Mouse (Mus musculus) MEL (cell line): ENCODE results near the gene Pnpo. TPM values are rescaled to one million over a fixed set of nuclear protein-coding genes. Genes with fewer than 3 reads are reported as not detected.

Experiments
- DNase-seq: peaks from one replicate; pipeline ENCODE4 v3.0.0; 2011; ENCODE audit warnings: low read depth, low spot score
- H3K27ac ChIP-seq: 2 replicates; pipeline ENCODE4 v1.5.1; 2012; ENCODE audit warnings: low read depth, mild to moderate bottlenecking, control low read depth, low read length, moderate library complexity; ENCODE audit not compliant: control insufficient read depth
- H3K27me3 ChIP-seq, 2 experiments: fragments of 150-350 bp in 1 of 2; sonication (generic) in 1 of 2; 2 replicates each; pipeline ENCODE4 v1.6.1; 2012; ENCODE audit warnings: low read length in 2 of 2, mild to moderate bottlenecking in 2 of 2, improper control_type of control experiment in 1 of 2, moderate library complexity in 1 of 2; ENCODE audit not compliant: insufficient read depth in 2 of 2, control insufficient read depth in 1 of 2
- H3K36me3 ChIP-seq, 2 experiments: 2 replicates each; pipeline ENCODE4 v1.6.1; 2012 to 2014; ENCODE audit warnings: low read length in 2 of 2, improper control_type of control experiment in 1 of 2, inconsistent platforms in 1 of 2, mild to moderate bottlenecking in 1 of 2; ENCODE audit not compliant: insufficient read depth in 2 of 2, control insufficient read depth in 1 of 2
- H3K4me1 ChIP-seq, 2 experiments: fragments of 150-350 bp in 1 of 2; sonication (generic) in 1 of 2; 2 replicates each; pipeline ENCODE4 v1.6.1; 2012; ENCODE audit warnings: low read length in 2 of 2, improper control_type of control experiment in 1 of 2, mild to moderate bottlenecking in 1 of 2; ENCODE audit not compliant: insufficient read depth in 2 of 2, control insufficient read depth in 1 of 2
- H3K4me3 ChIP-seq, 2 experiments: fragments of 150-350 bp in 1 of 2; sonication (generic) in 1 of 2; 2 replicates each; pipeline ENCODE4 v1.5.1; 2012; ENCODE audit warnings: low read depth in 2 of 2, low read length in 2 of 2, mild to moderate bottlenecking in 2 of 2, moderate library complexity in 2 of 2, control low read depth in 1 of 2, improper control_type of control experiment in 1 of 2; ENCODE audit not compliant: control insufficient read depth in 1 of 2, insufficient read depth in 1 of 2
- H3K79me2 ChIP-seq: 2 replicates; pipeline ENCODE4 v1.6.1; 2012; ENCODE audit warnings: mild to moderate bottlenecking, low read length, moderate library complexity; ENCODE audit not compliant: control insufficient read depth, poor library complexity, insufficient read depth
- H3K9ac ChIP-seq: 2 replicates; pipeline ENCODE4 v1.6.1; 2012; ENCODE audit warnings: low read depth, mild to moderate bottlenecking, control low read depth, low read length, moderate library complexity; ENCODE audit not compliant: control insufficient read depth, poor library complexity, severe bottlenecking
- H3K9me3 ChIP-seq: fragments of 150-350 bp; sonication (generic); replicated peaks from 2 replicates; pipeline ENCODE4 v1.6.1; 2012; ENCODE audit warnings: mild to moderate bottlenecking, low read length, improper control_type of control experiment, moderate library complexity; ENCODE audit not compliant: insufficient read depth
- BHLHE40 ChIP-seq: IDR thresholded peaks from 2 replicates; pipeline ENCODE4 v1.6.1; 2012; ENCODE audit warnings: low read depth, mild to moderate bottlenecking, inconsistent platforms, low read length, improper control_type of control experiment, borderline replicate concordance
- CHD1 ChIP-seq: IDR thresholded peaks from 2 replicates; pipeline ENCODE4 v1.6.1; 2012; ENCODE audit warnings: low read depth, mild to moderate bottlenecking, inconsistent platforms, low read length, improper control_type of control experiment
- CHD2 ChIP-seq: IDR thresholded peaks from 2 replicates; pipeline ENCODE4 v1.6.1; 2011; ENCODE audit warnings: low read length, improper control_type of control experiment
- E2F4 ChIP-seq: IDR thresholded peaks from 2 replicates; pipeline ENCODE4 v1.6.1; 2011; ENCODE audit warnings: low read depth, low read length, improper control_type of control experiment, borderline replicate concordance
- ELF1 ChIP-seq: IDR thresholded peaks from 2 replicates; pipeline ENCODE4 v1.6.1; 2014; ENCODE audit warnings: low read depth, mild to moderate bottlenecking, inconsistent platforms, low read length, improper control_type of control experiment, moderate library complexity
- ETS1 ChIP-seq: IDR thresholded peaks from 2 replicates; pipeline ENCODE4 v1.6.1; 2012; ENCODE audit warnings: low read depth, mild to moderate bottlenecking, inconsistent platforms, low read length, improper control_type of control experiment, moderate library complexity
- MAFK ChIP-seq: IDR thresholded peaks from 2 replicates; pipeline ENCODE4 v1.6.1; 2011; ENCODE audit warnings: low read depth, mild to moderate bottlenecking, low read length, improper control_type of control experiment, borderline replicate concordance
- MAX ChIP-seq: IDR thresholded peaks from 2 replicates; pipeline ENCODE4 v1.6.1; 2011; ENCODE audit warnings: low read length, improper control_type of control experiment
- MAZ ChIP-seq: IDR thresholded peaks from 2 replicates; pipeline ENCODE4 v1.6.1; 2012; ENCODE audit warnings: low read depth, mild to moderate bottlenecking, inconsistent platforms, low read length, improper control_type of control experiment
- MXI1 ChIP-seq: IDR thresholded peaks from 2 replicates; pipeline ENCODE4 v1.6.1; 2011; ENCODE audit warnings: mild to moderate bottlenecking, low read depth, low read length, improper control_type of control experiment
- MYB ChIP-seq: IDR thresholded peaks from 2 replicates; pipeline ENCODE4 v1.6.1; 2011; ENCODE audit warnings: mild to moderate bottlenecking, low read depth, low read length, improper control_type of control experiment
- MYC ChIP-seq: IDR thresholded peaks from 2 replicates; pipeline ENCODE4 v1.6.1; 2011; ENCODE audit warnings: low read depth, mild to moderate bottlenecking, low read length, improper control_type of control experiment, moderate library complexity
- NELFE ChIP-seq: IDR thresholded peaks from 2 replicates; pipeline ENCODE4 v1.6.1; 2011; ENCODE audit warnings: low read depth, low read length, improper control_type of control experiment
- NRF1 ChIP-seq: IDR thresholded peaks from 2 replicates; pipeline ENCODE4 v1.6.1; 2014; ENCODE audit warnings: low read depth, mild to moderate bottlenecking, inconsistent platforms, low read length, improper control_type of control experiment, moderate library complexity; ENCODE audit not compliant: poor library complexity, insufficient read depth, severe bottlenecking
- POLR2AphosphoS2 ChIP-seq: IDR thresholded peaks from 2 replicates; pipeline ENCODE4 v1.6.1; 2011; ENCODE audit warnings: low read length, improper control_type of control experiment
- POLR2AphosphoS5 ChIP-seq: IDR thresholded peaks from 2 replicates; pipeline ENCODE4 v1.6.1; 2012; ENCODE audit warnings: low read depth, borderline replicate concordance, mild to moderate bottlenecking, inconsistent platforms, low read length, moderate library complexity, mixed read lengths
- TAL1 ChIP-seq: IDR thresholded peaks from 2 replicates; pipeline ENCODE4 v1.6.1; 2012; ENCODE audit warnings: mild to moderate bottlenecking, inconsistent platforms, low read length, moderate library complexity, mixed read lengths
- TBP ChIP-seq: IDR thresholded peaks from 2 replicates; pipeline ENCODE4 v1.8.0; 2011; ENCODE audit warnings: low read depth, low read length, improper control_type of control experiment
- TCF12 ChIP-seq: IDR thresholded peaks from 2 replicates; pipeline ENCODE4 v1.6.1; 2014; ENCODE audit warnings: low read depth, mild to moderate bottlenecking, inconsistent platforms, low read length, improper control_type of control experiment, moderate library complexity
- UBTF ChIP-seq: IDR thresholded peaks from 2 replicates; pipeline ENCODE4 v1.6.1; 2012; ENCODE audit warnings: low read depth, mild to moderate bottlenecking, inconsistent platforms, low read length, improper control_type of control experiment, moderate library complexity, borderline replicate concordance; ENCODE audit not compliant: insufficient read depth
- USF2 ChIP-seq, 2 experiments: IDR thresholded peaks; 2 replicates each; pipeline ENCODE4 v1.6.1; 2011 to 2012; ENCODE audit warnings: improper control_type of control experiment in 2 of 2, low read length in 2 of 2, borderline replicate concordance in 1 of 2, inconsistent platforms in 1 of 2, low read depth in 1 of 2, mild to moderate bottlenecking in 1 of 2; ENCODE audit not compliant: insufficient read depth in 1 of 2
- ZC3H11A ChIP-seq: IDR thresholded peaks from 2 replicates; pipeline ENCODE4 v1.6.1; 2012; ENCODE audit warnings: low read depth, mild to moderate bottlenecking, inconsistent platforms, low read length, improper control_type of control experiment
- ZKSCAN1 ChIP-seq: IDR thresholded peaks from 2 replicates; pipeline ENCODE4 v1.6.1; 2012; ENCODE audit warnings: low read depth, mild to moderate bottlenecking, inconsistent platforms, low read length, improper control_type of control experiment, moderate library complexity
- ZMIZ1 ChIP-seq: IDR thresholded peaks from 2 replicates; pipeline ENCODE4 v1.6.1; 2012; ENCODE audit warnings: low read depth, mild to moderate bottlenecking, inconsistent platforms, low read length, improper control_type of control experiment, moderate library complexity
- polyA plus RNA-seq, 2 experiments: library from polyadenylated mRNA; stranded (reverse) in 1 of 2; unstranded in 1 of 2; fragments of >175 nt in 1 of 2; fragments of >200 nt in 1 of 2; gene quantifications; 2 replicates each; pipeline versions ENCODE4 v1.2.1 to v1.2.4; 2012; ENCODE audit warnings: low replicate concordance in 2 of 2, low read depth in 1 of 2; ENCODE audit not compliant: insufficient read length in 2 of 2, insufficient read depth in 1 of 2, missing spikeins in 1 of 2
- total RNA-seq: library from RNA; depleted of rRNA; stranded (reverse); fragments of 300-350 nt; gene quantifications from 2 replicates; pipeline ENCODE4 v1.2.3, GENCODE M21; 2012

Gene Pnpo
- total and polyA plus RNA-seq, 3 experiments: 38.8 to 55.7 TPM; not detected in 1

DNA sequence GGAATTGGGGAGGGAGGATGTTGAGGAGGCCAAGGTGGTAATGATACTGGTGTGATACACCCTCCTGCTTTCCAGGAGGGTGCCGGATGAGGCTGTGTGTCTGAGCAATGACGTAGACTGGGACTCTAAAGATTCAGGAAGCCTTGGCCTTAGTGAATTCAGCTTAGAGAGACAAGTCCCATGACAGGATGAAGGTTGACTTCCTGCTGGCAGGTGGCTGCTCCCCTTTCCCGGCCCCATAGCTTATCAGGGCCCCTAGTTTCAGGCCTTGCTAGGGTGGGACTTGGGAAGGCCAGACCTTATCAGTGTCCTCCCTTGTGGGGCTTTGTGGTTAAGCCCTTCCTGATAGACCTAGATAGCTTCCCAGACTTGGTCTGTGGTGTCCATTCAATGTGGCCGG is 4.1 kb upstream of the Pnpo start (continued):
- TF ChIP-seq ELF1 (peak; percentile 80), POLR2AphosphoS2 (0 out of 2 replicates have a peak, but pooled peaks have one; percentile 35), E2F4 (no peak), ZKSCAN1 (no peak), MXI1 (peak; percentile 69; the same call in 1 of the 2 replicates), MYC (peak; percentile 70; the same call in 1 of the 2 replicates), MAX (peak; percentile 73), MAZ (0 out of 2 replicates have a peak, but pooled peaks have one; percentile 80), ETS1 (peak; percentile 95), CHD2 (no peak), NRF1 (no peak), POLR2AphosphoS5 (no peak), ZMIZ1 (no peak), NELFE (no peak), TCF12 (peak; percentile 99), MAFK (peak; percentile 65; the same call in 1 of the 2 replicates), TAL1 (peak; percentile 98), USF2 (IDR thresholded peaks at IDR 0.05; ENCODE audit: borderline replicate concordance in 1 of 2, insufficient read depth in 1 of 2, low read depth in 1 of 2, low read length in 2 of 2) (no peak)

DNA sequence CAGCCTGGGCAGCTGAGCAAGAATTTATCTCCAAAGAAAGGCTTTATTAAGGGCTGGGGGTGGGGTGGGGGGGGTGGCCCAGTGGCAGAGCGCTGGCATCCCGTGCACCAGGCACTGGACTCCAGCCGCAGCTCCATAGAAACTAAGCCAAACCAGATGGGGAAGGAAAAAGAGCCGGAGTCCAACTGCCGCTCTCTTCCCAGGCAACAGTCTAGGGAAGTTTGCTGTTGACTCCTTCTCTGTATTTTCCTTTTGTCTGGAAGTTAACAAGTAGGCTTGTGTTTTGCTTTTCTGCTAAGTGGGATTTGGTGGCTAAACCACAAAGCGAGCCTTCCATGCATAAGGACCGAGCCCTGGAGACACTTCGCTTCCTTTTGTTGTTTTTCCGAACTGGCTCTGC is 2.7 kb upstream of the Pnpo start:
- peaks cover 24 to 72% of the 10 kb centered on the region in 2 experiments for H3K36me3 ChIP-seq
- TF ChIP-seq BHLHE40 (no peak), MXI1 (no peak), ZC3H11A (no peak), MYB (no peak), TBP (no peak), NRF1 (no peak), POLR2AphosphoS2 (no peak), CHD1 (no peak), UBTF (no peak)
- H3K27ac ChIP-seq: peak overlapping the region; percentile 83
- no peaks in the 10 kb centered on the region for H3K9me3 ChIP-seq
- peaks cover 32 to 66% of the 10 kb centered on the region in 2 experiments for H3K4me1 ChIP-seq
- H3K9ac ChIP-seq: peak overlapping the region; percentile 85
- H3K4me3 ChIP-seq: no peak overlapping the region
- H3K27me3 ChIP-seq: no peaks in the 10 kb centered on the region
- H3K79me2 ChIP-seq: peaks cover 46% of the 10 kb centered on the region
- no peak for DNase-seq
